Mouse (Mus musculus): ENCODE data around the gene Gbp5.

GRCm38 (mm10) chr3:142474349-142474983, 19.3 kb upstream of the Gbp5 start:
- no peak for TF ChIP-seq GATA1 (IDR thresholded peaks at IDR 0.05; ENCODE audit: low read length)
- TF ChIP-seq TAL1 (IDR thresholded peaks at IDR 0.05; ENCODE audit: low read length) = no peak
